Mouse (Mus musculus): ENCODE results near the gene Tmem106a.
"Not testable (repeated sequence)": the region's sequence is repeated elsewhere in the genome, so short reads cannot be mapped to it uniquely, and the experiment has no call there.

The Tmem106a gene

DNA sequence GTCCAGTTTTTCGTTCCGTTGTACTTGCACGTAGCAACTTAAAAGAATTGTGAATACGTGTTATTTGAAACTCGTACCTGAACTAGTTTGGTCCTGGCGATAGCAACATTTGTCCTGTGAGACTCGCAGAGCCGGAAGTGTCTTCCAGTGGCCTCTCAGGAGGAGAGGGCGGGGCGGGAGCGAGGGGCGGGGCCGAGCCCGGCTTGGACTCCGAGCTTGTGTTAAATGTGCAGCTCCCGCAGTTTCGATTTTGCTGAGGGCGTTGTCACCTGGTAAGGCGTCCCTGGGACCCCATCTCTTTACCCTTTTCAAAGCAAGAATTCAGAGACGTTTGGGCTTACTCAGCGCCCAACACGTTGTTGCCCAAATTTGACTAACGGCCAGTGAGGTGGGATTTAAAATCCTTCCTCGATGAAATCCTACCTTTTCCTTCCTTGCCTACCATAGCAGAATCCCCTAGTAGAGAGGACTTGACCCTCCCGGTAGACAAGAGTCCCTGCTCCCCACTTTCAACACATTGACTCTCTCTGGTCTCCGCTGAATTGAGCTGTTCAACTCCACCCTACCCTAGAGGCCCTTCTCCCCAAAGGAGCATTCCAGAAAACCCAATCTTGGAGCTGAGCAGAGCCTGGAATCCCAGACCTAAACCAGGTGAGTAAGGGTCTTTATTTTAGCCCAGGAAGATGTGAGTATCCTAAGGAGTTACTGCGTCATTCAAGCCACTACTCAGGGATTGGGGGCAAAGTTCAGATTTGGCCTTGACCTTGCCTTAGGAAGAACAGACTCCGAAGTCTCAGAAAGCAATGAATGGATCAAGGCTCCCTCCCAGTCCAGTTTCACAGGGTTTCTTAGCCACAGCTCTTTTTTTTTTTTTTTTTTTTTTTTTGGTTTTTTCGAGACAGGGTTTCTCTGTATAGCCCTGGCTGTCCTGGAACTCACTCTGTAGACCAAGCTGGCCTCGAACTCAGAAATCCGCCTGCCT is at the start of gene Tmem106a:
Gene Tmem106a, plus strand, starts transcription at position 189 of the 982 bp plus-strand sequence.
- no peak for DNase-seq

DNA sequence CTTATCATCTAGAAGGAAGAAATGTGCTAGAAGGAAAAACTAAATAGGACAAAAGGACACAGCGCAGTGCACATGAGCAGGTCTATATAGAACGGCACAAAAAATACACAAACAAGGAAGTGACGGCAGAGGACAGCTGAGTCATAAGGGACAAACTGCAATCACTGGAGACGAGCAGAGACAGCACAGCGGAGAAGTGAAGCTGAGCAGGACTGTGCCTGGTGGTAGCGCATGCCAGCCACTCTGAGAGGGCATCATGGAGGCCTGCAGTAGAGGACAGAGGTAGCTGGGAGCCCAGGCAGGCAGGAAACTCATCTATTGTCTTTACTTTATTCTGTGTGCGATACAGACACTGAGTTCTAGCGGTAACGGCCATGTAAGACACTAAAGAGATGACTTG is 38.5 kb upstream of the Tmem106a start:
- no peak for DNase-seq

DNA sequence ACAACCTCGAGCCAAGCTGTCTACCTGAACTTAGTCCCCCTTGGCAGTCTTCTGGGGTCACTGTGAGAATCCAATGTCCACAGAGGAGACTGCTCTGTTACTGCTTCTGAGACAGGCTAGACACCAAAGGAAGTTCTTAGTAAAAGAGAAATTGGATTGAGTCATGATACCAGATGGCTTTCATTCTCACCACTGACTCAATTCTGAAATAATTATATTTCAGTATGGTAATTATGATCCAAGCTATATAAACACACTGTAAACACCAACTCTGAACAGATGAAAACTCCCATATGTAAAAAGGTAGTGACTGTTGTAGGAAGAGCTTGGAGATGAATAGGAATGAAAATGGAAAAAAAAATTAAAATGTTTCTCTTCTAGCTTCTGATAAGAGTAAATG is 37.9 kb upstream of the Tmem106a start:
- DNase-seq: no peak

DNA sequence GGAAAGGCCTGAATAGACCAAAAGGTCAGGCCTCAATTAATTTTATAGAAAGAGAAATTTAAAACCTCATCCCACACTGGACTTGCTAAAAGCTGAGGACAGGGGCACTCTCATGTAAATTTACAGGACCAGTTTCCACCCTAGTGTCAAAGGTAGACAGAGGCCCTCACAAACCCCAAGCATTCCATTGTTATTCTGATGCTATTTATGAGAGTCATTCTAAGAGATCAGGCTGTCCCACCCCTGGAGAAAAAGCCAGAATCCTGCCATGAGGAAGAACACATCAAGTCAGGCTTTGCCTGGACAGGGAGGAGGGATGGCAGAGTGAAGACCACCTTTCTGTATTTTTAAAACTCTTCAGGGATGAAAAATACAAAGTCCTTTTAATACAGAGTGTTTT is 33.5 kb upstream of the Tmem106a start:
- no peak for DNase-seq

DNA sequence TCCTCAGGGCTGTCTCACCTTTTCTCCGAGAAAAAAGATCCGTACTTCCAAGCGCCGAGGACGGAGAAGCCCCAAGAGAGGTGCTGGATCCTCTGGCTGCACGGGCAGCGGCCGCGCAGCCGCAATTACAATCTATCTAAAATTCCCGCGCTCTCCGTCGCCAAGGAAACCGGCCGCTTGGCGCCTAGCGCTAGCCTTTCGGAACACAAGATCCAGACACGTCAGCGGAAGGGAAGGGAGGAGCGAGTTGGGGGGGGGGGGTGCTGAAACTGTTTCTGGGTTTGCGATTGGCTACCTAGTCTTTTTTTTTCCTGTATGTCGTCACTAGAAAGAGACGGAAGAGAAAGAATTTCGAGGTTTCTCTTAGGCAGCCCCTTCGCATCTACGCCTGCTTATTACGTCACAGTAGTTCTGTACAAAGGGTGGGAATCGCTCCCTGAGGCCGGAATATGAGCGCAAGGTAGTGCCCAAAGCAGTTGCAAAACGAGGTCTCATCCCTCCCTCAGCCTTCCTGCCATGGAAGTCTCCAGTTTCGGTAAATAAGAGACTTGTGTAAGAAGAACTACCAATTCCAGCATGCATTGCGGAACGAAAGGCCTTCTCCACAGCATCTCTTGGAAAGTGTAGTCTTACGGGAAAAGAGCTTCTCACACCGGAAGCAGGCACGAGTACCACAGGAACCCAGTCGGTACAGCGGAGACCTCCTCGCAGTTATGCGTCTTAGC is 30.1 kb upstream of the Tmem106a start, which contains the start of the genes Brca1 and Nbr1:
Gene Brca1, minus strand, starts transcription at position 205 of the 725 bp plus-strand sequence.
Gene Nbr1, plus strand, starts transcription at position 399 of the 725 bp plus-strand sequence.
- peak; percentile 94 for DNase-seq

DNA sequence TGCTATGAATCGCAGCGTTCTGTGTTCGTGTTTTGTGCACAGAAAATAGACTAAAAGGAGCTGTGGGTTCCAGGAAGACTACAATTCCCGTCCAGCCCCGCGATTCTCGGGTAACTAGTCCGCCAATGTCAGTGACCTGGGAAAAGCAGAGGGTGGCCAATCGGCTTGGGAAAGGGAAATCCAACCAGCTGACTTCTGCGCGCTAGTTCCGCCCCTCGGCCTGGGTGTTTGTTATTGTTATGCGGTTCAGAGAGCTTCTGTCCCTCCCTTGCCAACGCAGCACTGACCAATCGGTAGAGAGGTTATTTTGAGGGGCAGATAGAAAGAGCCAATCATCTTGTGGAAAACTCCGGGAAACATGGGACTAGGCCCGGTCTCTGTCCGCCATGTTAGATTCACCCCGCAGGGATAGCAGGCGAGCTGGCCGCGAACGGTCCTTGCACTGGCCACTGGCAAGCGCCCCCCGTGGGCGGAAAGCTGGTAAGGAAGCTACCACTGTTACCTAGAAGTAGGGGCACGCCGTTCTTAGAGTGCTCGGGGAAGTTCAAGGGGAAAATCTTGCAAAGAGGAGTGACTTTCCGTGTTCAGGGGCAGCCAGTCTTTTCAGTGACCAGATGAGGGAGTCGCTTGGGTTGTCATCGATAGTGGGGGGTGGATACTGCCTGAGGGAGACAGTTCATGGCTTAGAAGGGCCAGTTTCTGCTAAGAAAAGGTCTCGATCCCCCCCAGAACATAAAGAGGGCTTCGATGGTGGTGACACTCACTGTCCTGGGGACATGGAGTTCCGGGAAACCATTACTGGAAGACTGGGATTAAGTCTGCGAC is 29.4 kb upstream of the Tmem106a start:
- DNase-seq: peak; percentile 99

DNA sequence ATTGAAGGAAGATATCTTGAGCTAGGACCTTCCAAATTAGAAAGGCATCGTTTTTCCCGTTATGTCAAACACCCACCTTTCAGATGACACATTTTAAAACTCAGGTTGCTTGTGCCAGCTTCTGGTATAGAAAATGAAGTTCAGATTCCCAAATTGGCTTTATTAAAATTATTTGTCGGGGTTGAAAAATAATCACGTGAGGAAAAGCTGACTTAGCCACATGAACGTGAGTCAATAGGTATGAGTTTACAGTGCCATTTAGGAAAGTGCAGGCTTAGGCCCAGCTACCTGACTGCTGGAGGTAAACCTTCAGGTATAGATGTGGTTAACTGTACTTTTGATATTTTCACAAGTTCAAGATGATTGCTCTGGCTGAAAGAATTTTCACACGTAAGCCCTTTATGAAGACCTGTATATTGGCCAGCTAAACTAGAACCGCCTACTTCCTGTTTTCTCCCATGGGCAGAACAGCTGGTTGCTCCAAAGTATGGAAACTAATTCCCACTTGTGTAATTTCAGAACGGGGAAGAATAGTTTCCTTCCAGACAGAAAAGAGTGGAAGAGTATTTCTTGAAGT is 28.6 kb upstream of the Tmem106a start:
- no peak for DNase-seq

DNA sequence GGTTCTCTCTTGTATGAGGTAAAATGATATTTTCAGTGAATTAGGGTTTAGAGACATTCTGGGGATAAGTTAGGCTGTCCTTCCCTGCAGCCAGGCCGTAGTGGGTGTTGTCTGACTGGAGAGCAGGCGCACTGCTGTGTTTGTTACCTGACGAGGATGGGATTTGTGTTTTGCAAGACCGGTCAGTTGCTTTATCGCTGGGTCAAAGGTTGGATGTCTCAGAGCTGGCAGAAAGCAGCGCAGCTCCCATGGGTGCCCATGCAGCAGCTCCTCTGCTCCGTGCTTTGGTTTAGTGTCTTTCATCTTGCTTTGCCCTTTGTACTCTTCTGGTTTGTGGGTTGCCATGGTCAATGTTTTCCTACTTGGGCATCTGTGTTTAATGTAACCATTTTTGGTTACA is 25.5 kb upstream of the Tmem106a start:
- no peak for DNase-seq

DNA sequence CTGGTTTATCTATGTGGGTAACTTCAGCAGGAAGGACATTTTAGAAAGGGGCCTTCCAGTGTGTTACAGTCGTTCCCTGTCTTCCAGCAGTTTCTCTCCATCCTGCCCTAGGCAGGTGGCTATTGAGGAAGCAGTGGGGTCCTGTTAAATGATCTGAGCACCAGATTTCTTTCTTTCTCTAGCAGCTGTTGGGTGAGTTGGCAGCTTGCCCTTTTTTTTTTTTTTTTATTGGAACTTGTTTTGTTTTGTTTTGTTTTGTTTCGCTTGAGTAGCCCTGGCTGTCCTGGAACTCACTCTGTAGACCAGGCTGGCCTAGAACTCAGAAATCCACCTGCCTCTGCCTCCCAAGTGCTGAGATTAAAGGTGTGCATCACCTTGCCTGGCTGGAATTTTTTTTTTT is 25.1 kb upstream of the Tmem106a start:
- no peak for DNase-seq

DNA sequence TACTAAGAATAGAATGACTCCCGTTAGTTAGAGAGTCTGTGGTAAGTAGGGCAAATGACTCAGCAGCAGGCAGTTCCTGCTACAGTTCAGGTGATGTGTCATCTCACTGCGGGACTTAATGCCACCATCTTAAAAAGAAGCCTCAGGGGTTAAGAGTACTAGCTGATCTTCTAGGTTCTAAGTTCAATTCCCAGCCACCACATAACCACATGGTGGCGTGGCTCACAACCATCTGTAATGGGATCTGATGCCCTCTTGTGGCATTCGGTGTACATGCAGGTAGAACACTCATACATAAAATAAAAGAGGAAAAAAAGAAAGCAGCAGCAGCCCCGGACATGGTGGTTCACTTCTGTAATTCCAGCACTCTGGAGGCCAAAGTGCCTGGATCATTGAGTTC is 19.7 kb upstream of the Tmem106a start:
- DNase-seq: peak; percentile 37

DNA sequence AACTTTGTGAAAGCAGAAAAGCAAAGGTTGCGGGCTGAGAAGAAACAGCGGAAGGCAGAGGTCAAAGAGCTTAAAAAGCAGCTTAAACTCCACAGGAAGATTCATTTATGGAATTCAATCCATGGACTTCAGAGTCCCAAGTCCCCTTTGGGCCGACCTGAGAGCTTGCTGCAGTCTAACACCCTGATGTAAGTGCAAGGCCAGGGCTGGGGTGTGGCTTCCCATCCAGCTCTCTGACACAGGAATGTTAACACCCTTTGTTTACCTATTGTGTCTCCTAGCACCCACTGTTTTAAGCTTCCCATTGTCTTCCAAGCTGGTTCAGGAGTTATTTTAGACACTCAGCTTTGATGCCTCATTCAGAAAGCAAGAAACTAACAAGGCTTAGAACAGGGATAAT is 13.6 kb upstream of the Tmem106a start:
- DNase-seq: no peak

DNA sequence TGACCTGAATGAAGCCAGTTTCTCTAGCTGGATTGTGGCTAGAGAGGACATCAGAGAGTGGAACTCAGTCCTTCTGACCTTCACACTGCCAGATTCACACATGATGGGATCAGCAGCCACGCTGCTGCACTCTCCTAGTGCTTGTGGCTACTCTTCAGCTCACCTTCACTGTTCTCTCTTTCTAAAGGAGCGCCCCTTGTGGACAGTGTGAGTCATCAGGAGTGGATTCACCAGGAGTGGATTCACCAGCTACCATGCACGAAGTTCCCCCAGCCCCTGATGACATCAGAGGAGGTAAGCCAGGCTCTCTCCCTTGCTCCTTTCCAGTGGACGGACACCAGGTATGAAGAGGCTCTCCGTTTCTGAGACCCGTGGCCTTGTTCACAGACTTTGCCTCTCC is 5.9 kb upstream of the Tmem106a start:
- no peak for DNase-seq

DNA sequence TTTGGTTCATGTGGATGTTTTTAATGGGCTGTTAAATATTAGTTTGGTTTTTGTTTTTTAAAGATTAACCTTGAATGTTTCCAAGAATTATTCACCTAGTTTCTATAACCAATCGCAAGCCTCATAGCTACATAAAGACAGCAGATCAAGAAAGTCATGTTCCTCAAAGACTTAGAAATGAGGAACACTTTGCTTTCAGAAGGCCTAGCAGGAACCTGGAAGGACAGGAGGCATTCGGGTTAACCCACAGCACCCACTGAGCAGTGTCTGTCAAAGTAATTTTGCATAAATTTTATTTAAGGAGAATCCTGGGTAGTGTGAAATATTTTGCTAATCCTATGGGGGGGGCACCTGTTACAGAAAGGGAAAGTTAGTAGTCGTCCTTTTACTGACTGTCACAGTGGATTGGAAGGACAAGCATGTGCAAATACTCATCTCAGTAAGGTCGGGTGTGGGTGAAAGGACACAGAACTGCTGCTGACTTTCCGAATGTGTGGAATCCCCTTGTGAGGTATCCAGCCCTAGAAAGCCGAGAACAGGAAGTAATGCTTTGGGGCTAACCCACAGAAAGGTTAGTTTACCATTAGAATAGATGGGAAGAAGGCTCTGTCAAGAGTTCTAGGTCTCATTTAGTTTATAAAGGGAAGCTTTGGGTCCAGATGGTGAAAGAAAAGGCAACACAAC is 819 bp upstream of the Tmem106a start:
- DNase-seq: no peak

DNA sequence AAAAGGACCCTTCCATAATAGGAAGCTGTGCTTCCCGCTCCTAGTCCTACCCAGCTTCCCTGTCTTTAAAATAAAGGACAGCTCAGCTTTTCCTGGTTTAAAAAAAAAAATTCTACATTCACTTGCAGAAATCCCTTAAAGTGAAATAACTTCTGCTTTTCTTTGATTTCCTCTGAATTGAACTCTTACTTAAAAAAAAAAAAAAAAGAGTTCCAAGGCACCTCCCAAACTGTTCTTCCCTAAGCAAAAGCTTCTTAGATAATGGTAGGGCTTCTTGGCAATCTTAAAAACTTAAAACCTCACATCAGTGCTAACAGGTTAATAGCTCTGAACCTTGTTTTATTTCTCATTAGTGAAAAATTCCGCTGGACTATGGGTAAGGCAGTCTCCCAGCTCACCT is 1.2 kb downstream of the Tmem106a start:
- no peak for DNase-seq

DNA sequence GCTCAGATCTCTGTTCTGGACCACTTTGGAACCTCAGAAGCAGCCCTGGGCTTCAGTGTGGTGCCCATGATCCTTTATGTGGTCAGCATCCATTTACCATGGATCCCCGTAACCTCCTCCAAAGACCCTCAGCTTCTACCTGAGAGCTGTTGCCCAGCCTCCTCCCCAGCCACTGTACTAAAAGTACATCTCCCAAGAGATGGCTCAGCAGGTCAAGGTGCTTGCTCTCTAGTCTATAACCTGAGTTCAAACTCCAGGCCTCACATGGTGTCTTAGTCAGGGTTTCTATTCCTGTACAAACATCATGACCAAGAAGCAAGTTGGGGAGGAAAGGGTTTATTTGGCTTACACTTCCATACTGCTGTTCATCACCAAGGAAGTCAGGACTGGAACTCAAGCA is 3.0 kb downstream of the Tmem106a start:
- not testable (repeated sequence) for DNase-seq

DNA sequence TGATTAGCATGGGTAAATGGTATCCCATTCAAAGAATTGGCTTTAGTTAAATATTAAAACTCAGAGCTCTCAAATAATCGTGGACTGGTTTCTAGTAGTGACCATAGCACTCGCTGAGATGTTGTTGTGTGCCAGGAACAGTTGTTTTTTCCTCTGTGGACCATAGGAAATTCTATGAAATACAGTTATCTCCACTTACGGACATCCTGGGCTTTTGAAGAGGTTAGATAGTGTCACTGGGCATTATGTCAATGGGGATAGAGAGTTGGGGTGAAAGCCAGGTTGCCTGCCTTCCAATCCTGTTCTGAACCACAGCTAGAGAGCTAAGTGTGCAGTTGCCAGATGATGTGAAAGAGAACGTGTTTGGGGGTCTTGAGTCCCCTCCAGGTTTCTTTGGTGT is 3.8 kb downstream of the Tmem106a start:
- DNase-seq: no peak

DNA sequence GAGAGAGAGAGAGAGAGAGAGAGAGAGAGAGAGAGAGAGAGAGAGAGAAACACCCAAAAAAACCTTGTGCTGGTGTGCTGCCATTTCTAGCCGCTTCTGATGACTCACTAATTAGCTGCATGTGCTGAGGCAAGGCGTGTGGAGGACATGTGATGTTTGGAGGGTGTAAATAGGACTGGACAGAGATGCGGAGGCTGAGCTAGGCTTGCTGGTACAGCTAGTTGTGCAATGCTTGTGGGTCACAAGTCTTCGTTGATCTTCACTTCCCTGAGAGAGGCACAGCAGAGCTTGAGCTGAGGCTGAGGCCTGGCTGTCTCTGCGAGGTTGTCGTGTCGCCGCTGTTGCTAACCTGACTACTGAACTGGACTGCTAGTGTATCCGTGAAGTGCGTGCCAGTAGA is 5.6 kb downstream of the Tmem106a start:
- DNase-seq: peak; percentile 69

DNA sequence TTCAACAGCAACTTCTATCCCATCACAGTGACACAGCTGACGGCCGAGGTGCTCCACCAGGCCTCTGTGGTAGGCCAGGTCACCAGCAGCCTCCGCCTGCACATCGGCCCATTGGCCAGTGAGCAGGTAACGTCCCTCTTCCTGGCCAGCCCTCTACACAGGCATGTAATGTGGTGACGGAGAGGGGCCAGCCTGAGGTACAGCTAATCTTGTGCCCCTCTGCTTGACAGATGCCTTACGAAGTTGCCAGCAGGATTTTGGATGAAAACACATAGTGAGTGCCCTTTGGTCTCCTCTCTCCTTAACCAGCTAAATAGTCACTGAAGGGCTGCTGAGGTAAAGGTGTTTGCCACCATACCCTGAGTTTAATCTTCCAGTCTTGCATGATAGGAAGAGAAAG is 6.8 kb downstream of the Tmem106a start:
- DNase-seq: no peak

DNA sequence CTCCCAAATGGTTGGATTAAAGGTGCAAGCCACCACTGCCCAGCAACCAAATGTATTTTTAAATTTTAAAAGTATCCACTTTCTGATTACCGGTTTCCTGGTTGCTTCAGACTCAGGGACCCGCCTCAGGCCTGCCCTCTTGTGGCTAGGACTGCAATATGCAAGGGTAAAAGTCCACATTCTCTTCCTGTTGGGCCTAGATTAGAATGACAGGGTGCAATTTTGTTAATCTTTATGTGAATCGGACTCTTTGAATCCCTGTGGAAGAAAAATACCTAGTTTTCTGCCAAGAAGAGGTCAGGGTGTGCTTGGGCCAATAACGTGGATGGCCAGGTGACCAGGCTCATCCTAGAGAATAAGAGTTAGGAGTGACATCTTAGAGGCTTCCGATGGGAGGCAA is 7.4 kb downstream of the Tmem106a start:
- peak; percentile 28 for DNase-seq

DNA sequence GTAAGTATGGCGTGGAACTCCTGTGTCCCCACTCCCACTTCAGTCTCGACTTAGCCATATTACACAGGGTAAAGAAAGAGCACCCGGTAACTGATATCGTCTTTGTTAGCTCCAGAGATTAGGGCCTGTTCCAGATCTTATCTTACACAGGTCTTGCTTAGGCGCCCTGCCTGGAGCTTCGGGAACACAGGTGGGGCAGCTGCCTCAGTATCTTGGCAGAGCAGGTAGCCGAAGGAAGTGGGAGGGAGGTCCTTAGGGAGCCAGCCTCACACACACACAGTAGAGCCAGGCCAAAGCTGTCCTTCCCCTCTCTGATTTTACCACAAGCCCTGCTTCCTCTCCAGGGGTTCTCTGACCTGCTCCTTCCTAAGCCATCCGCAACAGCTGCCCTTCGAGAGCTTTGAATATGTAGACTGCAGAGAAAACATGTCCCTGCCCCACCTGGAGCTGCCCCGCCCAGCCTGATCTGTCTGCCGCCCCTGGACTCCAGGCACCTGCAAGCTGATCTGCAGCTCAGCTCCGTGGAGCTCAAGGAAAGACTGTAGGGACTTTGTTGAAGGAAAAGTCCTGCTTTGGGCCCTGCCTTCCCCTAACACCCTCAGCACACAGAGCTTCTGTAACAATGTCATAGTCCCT is 8.1 kb downstream of the Tmem106a start:
- no peak for DNase-seq

DNA sequence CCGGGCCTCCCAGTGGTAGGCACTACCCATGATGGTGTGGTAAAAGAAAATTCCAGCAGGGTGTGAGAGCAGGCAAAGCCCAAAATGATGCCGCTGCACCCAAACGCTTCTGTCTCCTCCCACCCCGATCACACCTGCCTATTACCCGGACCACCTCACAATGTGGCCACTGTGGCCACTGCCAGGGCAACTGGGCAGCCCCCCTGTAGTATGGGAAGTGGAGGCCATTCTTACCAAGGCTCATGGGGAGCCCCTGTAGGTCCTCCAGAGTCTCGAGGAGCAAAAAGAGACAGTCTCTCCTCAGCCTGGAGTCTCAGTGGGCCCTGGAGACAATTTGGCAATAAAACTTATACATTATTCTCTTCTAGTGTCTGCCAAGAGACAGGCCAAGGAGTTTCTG is 17.1 kb downstream of the Tmem106a start, which contains the start of gene Gm11634:
Gene Gm11634, minus strand, starts transcription at position 101 of the 400 bp plus-strand sequence.
- DNase-seq: no peak
